Mouse (Mus musculus): ENCODE results near the gene Gp1bb.

Gp1bb gene

GRCm38 (mm10) chr16:18628206-18628947 lies 6.2 kb upstream of the Gp1bb start:
- no peak for DNase-seq (ENCODE audit: low spot score)

- no peak for DNase-seq (ENCODE audit: low spot score)
Observed at GRCm38 (mm10) chr16:18627163-18627562, 5.0 kb upstream of the Gp1bb start.

- DNase-seq (ENCODE audit: low spot score), result peak; percentile 66
Observed at GRCm38 (mm10) chr16:18626376-18626878, 4.2 kb upstream of the Gp1bb start, which contains the start of gene Gm49601. Gene Gm49601 (minus strand): TSS chr16:18626427.

DNA sequence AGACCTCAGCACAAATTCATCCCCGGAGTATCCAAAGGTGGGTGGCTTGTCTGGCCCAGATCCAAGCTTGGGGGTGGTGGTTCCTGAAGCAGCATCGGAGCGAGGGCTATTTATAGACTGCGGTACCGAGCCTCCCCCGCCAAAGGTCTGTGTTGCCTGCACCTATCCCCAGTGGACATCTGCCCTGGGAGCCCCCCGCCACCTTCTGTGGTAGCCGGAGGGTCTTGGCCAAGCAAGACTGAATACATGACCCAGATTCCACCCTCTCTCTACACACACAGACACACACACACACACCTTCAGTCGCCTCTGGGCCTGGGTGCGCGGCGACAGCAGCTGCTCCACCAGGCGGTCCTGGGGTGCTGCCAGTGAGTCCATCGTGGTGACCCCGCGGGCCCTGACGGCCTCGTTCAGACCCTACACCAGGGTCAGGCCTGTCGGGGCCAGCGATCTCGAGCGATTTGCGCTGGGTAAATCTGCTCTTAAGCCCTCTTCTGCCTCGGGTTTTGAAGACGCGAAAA lies 3.6 kb upstream of the Gp1bb start:
- no peak for DNase-seq (ENCODE audit: low spot score)

- DNase-seq (ENCODE audit: low spot score), result no peak
Observed at GRCm38 (mm10) chr16:18625097-18625496, 2.9 kb upstream of the Gp1bb start.

- no peak for DNase-seq (ENCODE audit: low spot score)
Observed at GRCm38 (mm10) chr16:18624641-18625040, 2.4 kb upstream of the Gp1bb start.

GRCm38 (mm10) chr16:18623751-18624540 lies 1.7 kb upstream of the Gp1bb start:
- DNase-seq (ENCODE audit: low spot score), result no peak

DNA sequence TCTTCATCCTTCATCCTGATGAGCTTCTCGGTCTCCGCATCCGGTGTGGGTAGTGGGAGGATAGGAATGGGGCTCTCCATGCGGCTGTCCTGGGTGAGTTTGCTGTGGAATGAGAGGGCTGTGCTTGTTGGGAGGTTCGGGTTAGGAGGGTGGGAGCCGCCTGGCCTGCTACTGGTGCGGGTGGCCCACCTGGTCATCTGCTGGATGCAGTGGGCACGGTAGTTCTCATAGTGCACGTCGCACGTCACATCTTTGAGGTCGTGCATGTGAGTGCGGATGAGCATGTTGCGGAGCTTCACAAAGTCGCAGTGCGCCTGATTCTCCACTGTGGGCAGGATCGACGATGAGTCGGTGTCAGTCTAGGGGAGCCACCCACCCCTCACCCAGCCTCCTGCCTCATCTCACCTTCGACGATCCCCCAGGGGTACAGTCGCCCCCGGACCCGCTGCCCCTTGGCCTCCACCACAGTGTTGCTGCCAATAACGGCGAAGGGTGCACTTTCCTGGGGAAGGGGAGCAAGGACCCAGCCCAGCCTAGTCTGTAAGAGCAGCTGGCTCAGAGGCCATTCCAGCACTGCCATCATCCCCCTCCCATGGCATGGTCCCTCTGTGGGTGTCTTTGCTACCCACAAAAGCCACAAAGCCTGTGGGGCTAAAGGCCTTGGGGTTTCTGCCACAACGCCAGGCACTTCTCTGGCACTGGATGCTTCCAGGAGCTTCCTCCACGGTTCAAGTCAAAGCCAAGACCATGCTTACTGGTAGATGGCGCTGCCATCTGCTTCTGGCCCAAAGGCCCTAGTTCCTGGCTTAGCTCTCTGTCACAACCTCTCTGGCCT lies 930 bp upstream of the Gp1bb start:
- no peak for DNase-seq (ENCODE audit: low spot score)

DNA sequence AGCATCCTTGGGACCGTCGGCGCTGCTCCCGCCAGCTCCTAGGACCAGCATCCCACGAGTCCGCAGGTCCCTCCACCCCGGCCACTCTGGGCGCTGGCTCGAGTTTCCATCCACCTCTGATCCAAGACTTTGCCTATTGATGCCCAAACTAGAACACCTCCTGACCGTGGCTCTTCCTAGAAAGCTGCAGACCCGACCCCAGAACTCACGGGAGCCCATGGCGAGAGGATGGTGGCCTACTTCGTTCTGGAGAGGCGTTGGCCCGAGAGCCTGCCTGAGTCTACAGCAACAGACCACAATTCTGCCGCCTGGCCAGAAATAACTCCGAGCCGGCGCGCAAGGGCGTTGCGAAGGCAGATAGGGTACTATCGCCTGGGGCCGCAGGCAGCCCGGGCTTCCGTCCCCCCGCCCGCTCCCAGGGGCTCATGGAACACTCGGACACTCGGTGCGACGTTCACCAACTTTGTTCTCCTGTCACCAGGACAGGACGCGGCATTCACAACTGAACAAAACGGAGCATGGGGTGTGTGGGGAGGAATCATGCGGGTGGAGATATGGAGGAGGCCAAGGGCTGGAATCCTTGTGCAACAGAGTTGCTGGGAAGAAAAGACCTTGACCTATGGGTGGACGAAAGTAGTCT lies 721 bp downstream of the Gp1bb start:
- no peak for DNase-seq (ENCODE audit: low spot score)

DNA sequence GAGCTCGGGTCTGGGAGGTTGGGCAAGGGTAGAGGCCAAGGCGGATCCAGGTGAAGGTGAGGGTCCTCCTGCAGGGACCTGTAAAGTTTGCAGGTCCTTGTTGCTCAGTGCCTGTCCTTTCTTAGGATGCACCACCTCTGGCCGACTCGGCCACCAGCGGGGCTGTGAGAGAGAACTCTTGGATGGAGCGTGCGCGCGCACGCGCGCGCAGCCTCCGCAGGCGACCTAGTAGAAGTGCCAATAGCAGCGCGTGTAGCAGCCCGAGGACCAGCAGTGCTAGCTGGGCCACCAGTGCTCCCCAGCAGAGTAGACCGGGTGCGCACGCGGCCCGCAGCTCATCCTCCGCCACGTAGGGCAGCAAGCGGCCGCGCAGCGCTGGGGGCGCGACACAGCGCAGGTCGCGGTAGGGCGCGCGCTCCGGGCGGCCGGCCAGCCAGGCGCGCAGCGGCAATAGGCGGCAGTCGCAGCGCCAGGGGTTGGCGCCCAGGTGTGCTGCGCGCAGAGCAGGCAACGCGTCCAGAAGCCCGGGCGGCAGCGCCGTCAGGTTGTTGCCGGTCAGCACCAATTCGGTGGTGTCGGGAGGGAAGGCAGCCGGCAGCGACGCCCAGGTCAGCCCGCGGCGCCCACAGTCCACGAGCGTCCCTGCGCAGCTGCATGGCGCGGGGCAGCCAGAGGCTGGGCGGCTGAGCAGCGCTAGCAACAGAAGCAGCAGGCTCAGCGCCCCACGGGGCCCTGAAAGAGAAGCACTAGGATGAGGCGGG lies 1.4 kb downstream of the Gp1bb start:
- DNase-seq (ENCODE audit: low spot score), result no peak

- DNase-seq (ENCODE audit: low spot score), result no peak
Observed at GRCm38 (mm10) chr16:18620201-18620600, 2.0 kb downstream of the Gp1bb start.

DNA sequence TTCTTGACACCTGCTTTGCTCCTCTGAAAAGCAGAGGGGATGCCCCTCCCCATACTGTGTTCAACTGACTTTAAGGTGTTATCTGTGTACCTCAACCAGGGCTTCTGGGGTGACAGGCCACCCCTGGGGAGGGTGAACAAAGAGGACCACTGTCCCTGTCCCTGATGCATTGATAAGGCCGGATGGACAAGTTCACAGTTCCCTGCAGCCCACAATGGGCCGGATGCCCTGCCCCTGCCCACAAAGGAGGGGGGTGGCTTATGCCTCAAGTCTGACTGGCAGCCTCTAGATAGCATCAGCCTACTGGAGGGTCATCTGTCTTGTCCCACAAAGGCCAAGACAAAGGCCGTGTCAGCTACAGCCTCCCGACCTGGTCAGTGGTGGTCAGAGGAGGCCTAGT lies 3.1 kb downstream of the Gp1bb start:
- no peak for DNase-seq (ENCODE audit: low spot score)

GRCm38 (mm10) chr16:18618297-18618696 lies 3.9 kb downstream of the Gp1bb start:
- no peak for DNase-seq (ENCODE audit: low spot score)

DNA sequence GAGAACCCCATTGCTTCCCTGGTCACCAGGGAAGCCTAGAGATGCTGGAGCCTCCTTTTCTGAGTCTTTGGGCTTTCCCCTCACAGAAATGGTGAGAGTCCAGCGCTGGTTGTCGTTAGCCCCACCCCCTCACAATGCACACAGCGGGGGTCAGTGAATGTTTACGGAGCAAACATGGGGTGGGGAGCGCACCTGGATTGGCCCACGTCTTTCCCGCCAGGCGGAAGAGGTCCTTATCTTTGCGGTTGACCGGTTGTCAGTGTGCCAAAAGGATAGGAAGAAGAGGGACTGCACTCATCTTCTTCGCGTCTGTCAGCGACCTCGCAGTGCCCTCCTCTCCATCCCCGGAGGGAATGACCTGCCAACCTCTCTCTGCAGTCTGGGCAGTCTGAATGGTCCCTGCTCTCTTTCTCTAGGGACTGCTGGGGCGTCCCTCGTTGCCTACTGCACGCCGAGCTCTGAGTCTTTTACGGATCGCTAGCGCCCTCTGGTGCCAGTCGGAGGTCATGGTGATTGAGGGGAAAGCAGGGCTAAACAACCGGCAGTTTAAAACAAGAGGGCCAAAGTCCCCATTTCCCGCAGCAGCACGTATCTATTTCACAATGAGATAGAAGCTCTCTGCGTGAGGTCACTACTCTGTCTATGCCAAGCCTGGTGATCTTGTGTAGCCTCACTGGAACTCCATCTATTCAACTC lies 4.7 kb downstream of the Gp1bb start:
- peak; percentile 80 for DNase-seq (ENCODE audit: low spot score)

DNA sequence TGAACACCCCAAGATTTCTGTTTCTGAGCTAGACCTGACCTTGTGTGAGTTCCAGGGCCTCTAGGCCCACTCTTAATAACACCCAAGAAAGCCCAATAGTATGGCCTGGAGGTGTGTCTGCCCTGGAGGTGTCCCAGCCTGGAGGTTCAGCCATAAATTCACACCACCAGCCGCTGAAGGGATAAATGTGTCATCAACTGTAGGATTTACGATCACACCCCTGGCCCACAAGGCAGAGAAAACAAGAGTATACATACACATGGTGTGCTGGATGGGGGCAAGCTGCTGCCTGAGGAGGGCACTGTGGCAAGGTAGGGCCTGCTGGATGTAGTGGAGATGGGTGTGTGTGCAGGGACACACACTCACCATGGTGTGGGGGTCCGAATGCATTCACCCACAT lies 8.9 kb downstream of the Gp1bb start:
- no peak for DNase-seq (ENCODE audit: low spot score)

- DNase-seq (ENCODE audit: low spot score), result no peak
Observed at GRCm38 (mm10) chr16:18611752-18612151, 10.5 kb downstream of the Gp1bb start.

- DNase-seq (ENCODE audit: low spot score), result no peak
Observed at GRCm38 (mm10) chr16:18609099-18609498, 13.1 kb downstream of the Gp1bb start.

- DNase-seq (ENCODE audit: low spot score), result no peak
Observed at GRCm38 (mm10) chr16:18608226-18608625, 14.0 kb downstream of the Gp1bb start.

GRCm38 (mm10) chr16:18605705-18606104 lies 16.5 kb downstream of the Gp1bb start:
- no peak for DNase-seq (ENCODE audit: low spot score)

- DNase-seq (ENCODE audit: low spot score), result no peak
Observed at GRCm38 (mm10) chr16:18604267-18604701, 17.9 kb downstream of the Gp1bb start.
